Mouse (Mus musculus): ENCODE results near the gene Mvb12b.

DNA sequence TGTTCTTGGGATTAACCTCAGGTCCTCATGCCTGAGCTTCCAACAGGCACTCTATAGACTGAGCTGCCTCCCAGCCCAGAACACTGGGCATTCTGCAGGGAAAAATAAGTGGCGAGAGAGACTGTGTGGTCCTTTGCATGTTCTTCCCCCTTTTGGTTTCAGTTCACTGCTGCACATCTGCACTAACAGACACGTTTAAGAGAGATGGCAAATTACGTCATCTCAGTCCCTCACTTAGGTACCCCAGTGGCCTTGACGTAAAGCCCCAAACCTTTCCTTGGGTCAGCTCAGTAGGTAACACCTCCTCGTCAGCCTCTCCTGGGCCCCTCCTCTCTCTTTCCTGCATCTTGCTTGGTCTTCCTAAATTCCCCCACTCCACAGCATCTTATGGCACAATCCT is 37.5 kb upstream of the Mvb12b start:
- TF ChIP-seq CTCF (conservative IDR thresholded peaks at IDR 0.05; ENCODE audit: low read length) = no peak
- no peak for TF ChIP-seq NANOG (IDR thresholded peaks at IDR 0.05; ENCODE audit: borderline replicate concordance, low read length)

Data from E14TG2a.4 (cell line).